Mouse (Mus musculus) hindbrain, embryonic 10.5 days (tissue): ENCODE measurements around the gene BC034090. TPM values are rescaled to one million over a fixed set of nuclear protein-coding genes. Genes with fewer than 3 reads are reported as not detected.

ENCODE experiments used
- DNase-seq: peaks from one replicate; pipeline ENCODE4 v3.0.0-alpha.2; 2017; ENCODE audit warnings: low spot score
- H3K27ac ChIP-seq: fragments of 300-500 bp; sonication (generic); 2 replicates; pipeline ENCODE4 v1.5.1; 2016; ENCODE audit warnings: mild to moderate bottlenecking, moderate library complexity
- H3K27me3 ChIP-seq: fragments of 300-500 bp; sonication (generic); 2 replicates; pipeline ENCODE4 v1.6.1; 2016; ENCODE audit warnings: mild to moderate bottlenecking; ENCODE audit not compliant: poor library complexity, insufficient read depth, severe bottlenecking
- H3K36me3 ChIP-seq: fragments of 300-500 bp; sonication (generic); 2 replicates; pipeline ENCODE4 v1.6.1; 2016; ENCODE audit warnings: mild to moderate bottlenecking, moderate library complexity
- H3K4me1 ChIP-seq: fragments of 300-500 bp; sonication (generic); replicated peaks from 2 replicates; pipeline ENCODE4 v1.6.1; 2016; ENCODE audit warnings: mild to moderate bottlenecking
- H3K4me3 ChIP-seq: fragments of 300-500 bp; sonication (generic); 2 replicates; pipeline ENCODE4 v1.5.1; 2016; ENCODE audit warnings: mild to moderate bottlenecking, moderate library complexity
- H3K9me3 ChIP-seq: fragments of 300-500 bp; sonication (generic); 2 replicates; pipeline ENCODE4 v1.6.1; 2016; ENCODE audit warnings: mild to moderate bottlenecking, moderate library complexity
- WGBS: fragments of 180-500 bp; shearing (Covaris S2); methylation state at CpG from one replicate; pipeline ENCODE4 v1.1.7; 2016; 5-methylcytosine and 5-hydroxymethylcytosine counted together
- polyA plus RNA-seq: library from polyadenylated mRNA; unstranded; fragments of >200 nt; fragmentation: Nextera tagmentation; extraction: Ambion mirVana; gene quantifications from 2 replicates; pipeline ENCODE4 v1.2.1, GENCODE M21; 2016

The BC034090 gene
- polyA plus RNA-seq, 1 experiment from 2014 or later: 5.3 TPM

- peaks cover 50% of the 10 kb centered on the region for H3K4me1 ChIP-seq
- H3K9me3 ChIP-seq: no peaks in the 10 kb centered on the region
- peak overlapping the region; percentile 68 for H3K27ac ChIP-seq
- H3K4me3 ChIP-seq: no peak overlapping the region
- H3K27me3 ChIP-seq: peaks cover 8% of the 10 kb centered on the region; the same call in 1 of the 2 replicates
- WGBS: 77% methylated on average over 11 of the region's 11 CpGs
- no peak for DNase-seq
- peaks cover 36% of the 10 kb centered on the region for H3K36me3 ChIP-seq
Measured at GRCm38 (mm10) chr1:155222101-155222669, 22.1 kb downstream of the BC034090 start.

- H3K36me3 ChIP-seq: peaks cover 23% of the 10 kb centered on the region
- WGBS: 78% methylated on average over 5 of the region's 5 CpGs
- peaks cover 31% of the 10 kb centered on the region for H3K27me3 ChIP-seq
- peaks cover 60% of the 10 kb centered on the region for H3K4me1 ChIP-seq
- DNase-seq: no peak
- no peaks in the 10 kb centered on the region for H3K9me3 ChIP-seq
- H3K4me3 ChIP-seq: no peak overlapping the region
- H3K27ac ChIP-seq: no peak overlapping the region
Measured at GRCm38 (mm10) chr1:155218924-155219323, 25.3 kb downstream of the BC034090 start.

DNA sequence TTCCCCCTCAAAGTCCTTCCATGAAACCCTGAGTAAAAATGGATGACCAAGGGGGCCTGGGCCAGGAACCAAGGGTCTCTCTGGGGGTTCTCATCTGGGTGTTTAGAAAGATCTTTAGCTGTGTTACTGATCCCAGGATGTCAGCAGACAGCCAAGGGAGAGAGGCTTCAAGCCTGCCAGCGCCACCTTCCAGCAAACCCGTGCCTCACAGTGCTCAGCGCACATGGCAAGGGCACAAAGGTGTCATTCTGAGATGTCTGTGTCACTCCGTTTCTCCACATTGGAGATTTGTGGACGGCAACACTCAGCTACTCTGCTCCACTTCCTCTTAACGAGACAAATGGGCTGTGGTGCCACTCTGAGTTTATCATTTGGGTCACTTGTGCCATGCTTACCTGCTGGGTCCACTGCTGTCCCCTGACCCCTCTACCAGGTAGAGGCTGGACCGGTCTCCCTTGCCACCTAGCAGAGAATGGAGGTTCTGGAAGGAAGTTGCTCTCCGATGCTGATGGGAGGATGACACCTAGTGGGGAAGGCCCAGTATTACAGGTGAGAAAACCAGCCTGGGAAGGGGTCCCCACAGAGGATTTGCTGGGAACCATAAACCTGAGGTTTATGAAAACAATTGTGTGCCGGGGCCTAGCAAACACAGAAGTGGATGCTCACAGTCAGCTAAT is 26.2 kb downstream of the BC034090 start:
- H3K36me3 ChIP-seq: peaks cover 19% of the 10 kb centered on the region
- 57% methylated on average over 9 of the region's 9 CpGs for WGBS

GRCm38 (mm10) chr1:155216844-155217243 is 27.4 kb downstream of the BC034090 start:
- DNase-seq: no peak
- peaks cover 64% of the 10 kb centered on the region for H3K4me1 ChIP-seq
- no peak overlapping the region for H3K4me3 ChIP-seq
- peaks cover 15% of the 10 kb centered on the region for H3K36me3 ChIP-seq
- peaks cover 29% of the 10 kb centered on the region for H3K27me3 ChIP-seq
- no peaks in the 10 kb centered on the region for H3K9me3 ChIP-seq
- 67% methylated on average over 6 of the region's 6 CpGs for WGBS
- H3K27ac ChIP-seq: peak overlapping the region; percentile 66

More for the DNA sequence above, 26.2 kb downstream of the BC034090 start:
- peaks cover 61% of the 10 kb centered on the region for H3K4me1 ChIP-seq
- peak overlapping the region; percentile 53 for H3K27ac ChIP-seq
- peaks cover 29% of the 10 kb centered on the region for H3K27me3 ChIP-seq
- H3K9me3 ChIP-seq: no peaks in the 10 kb centered on the region
- DNase-seq: peak; percentile 68
- no peak overlapping the region for H3K4me3 ChIP-seq

DNA sequence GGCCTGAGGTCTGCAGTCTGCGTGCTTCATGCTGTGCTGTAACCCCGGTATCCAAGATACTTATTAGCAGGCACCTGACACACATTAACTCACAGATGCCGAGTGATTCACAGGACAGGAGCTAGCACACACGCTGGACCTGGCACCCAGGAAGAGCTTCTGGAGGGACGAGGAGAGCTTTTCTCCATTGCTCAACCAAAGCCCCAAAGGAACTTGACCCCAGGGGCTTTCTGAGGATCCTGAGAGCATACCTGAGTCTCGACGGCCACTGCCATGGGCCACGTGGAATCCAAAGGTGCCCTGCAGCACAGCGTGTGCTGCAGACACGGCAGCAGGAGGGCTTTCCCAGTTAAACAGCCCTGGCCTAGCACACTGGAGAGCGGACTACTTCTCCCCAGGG is 27.9 kb downstream of the BC034090 start:
- H3K9me3 ChIP-seq: no peaks in the 10 kb centered on the region
- 80% methylated on average over 11 of the region's 11 CpGs for WGBS
- peaks cover 34% of the 10 kb centered on the region for H3K27me3 ChIP-seq
- no peak for DNase-seq
- H3K4me3 ChIP-seq: no peak overlapping the region
- peaks cover 67% of the 10 kb centered on the region for H3K4me1 ChIP-seq
- peaks cover 12% of the 10 kb centered on the region for H3K36me3 ChIP-seq
- peak overlapping the region; percentile 66 for H3K27ac ChIP-seq

DNA sequence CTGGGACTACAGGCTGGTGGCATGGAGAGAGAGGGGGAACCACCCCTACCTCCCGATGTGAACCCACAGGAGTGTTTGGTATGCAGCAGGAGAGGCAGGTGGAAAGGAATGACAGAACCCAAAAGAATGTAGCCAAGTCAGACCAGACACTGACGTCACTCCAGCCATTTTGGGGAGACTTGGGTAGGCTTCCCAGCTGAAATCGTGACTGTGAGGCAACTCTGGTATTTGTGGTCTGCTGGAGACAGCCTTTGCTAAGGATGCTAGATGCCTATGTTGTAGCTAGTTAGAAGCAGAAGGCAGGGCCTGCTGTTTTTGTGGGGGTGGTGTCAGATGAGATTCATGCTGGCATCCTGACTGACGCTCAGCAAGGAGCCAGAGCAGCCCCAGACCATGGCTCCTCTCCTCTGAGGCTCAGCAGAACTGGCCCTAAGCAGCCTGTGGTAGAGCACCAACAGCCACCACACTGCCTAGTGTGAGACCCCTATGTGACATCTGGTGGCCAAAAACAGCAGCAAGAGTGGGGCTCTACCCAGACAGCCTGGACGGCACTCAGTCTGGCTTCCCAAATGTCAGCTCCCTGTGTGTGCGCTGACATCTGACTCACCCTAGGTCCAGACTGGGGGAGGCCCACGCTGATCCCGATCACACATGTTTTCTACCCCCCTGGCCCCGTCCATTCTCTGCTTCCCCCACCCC is 29.0 kb downstream of the BC034090 start:
- peaks cover 73% of the 10 kb centered on the region for H3K4me1 ChIP-seq
- no peak overlapping the region for H3K4me3 ChIP-seq
- H3K9me3 ChIP-seq: no peaks in the 10 kb centered on the region
- WGBS: 48% methylated on average over 9 of the region's 9 CpGs
- peaks cover 10% of the 10 kb centered on the region for H3K36me3 ChIP-seq
- H3K27me3 ChIP-seq: peaks cover 41% of the 10 kb centered on the region
- DNase-seq: no peak
- H3K27ac ChIP-seq: peak overlapping the region; percentile 57

DNA sequence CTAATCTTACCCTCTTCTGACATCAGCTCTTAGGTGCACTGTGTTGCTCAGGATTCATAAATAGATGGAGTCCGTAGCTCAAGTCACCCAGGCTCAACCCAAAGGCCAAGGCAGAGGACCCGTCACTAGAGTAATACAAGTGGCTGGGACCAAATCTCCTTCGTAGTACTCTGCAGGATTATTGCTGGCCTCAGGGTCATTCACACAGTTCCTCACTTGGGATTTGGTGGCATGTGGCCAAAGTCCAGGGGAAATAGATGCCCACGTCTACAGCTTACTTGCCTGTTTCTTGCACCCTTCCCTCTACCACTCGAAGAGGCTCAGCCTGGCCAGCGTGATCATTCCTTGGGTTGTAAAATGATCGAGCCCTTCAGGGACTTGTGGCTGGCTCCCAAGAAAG is 30.3 kb downstream of the BC034090 start:
- Histone ChIP-seq H3K4me1 (peaks cover 79% of the 10 kb centered on the region), H3K27me3 (peaks cover 45% of the 10 kb centered on the region), H3K36me3 (peaks cover 10% of the 10 kb centered on the region), H3K27ac (peak overlapping the region; percentile 89), H3K4me3 (no peak overlapping the region), H3K9me3 (no peaks in the 10 kb centered on the region)
- WGBS: 85% methylated on average over 7 of the region's 7 CpGs
- DNase-seq: no peak

DNA sequence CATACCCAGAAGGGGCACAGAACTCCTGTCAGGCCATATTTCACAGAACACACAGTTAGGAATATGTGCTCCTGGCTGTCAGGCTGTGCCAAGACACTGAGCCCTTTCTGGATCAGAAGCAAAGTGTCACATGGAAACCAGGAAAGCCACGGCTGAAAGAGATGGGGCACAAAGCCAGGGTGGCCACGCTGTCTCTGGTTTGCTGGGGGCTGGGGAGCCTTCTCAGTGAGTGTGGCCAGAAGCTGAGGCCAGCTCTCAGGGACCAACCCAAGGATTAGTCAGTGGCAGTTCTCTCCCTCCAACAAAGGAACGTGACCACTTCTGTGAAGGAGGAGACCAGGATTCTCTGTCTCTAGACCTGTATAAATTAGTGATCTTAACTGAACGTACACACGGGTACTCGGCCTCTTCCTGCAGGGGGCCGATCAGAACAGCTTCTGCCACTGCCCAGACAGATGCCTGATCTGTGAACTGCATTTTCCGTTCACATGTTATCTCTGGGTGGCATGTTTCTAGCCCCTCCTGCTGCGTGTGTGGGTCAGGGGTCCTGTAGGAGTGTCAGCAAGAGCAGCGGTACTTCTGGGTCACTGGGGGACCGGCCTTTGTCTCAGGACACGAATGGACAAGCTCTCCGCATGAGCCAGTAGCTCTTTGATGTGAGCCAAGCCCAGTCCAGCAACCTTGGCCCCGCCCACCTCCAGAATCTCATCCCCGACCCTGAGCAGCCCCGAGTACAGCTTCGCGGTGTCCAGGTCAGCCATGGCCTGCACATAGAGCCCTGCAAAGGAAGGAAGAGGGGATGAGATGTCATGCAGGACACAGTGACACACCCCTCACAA is 31.1 kb downstream of the BC034090 start:
- H3K4me1 ChIP-seq: peaks cover 79% of the 10 kb centered on the region
- WGBS: 13% methylated on average over 18 of the region's 18 CpGs
- H3K27ac ChIP-seq: peak overlapping the region; percentile 89
- DNase-seq: peak; percentile 69
- H3K4me3 ChIP-seq: peak overlapping the region; percentile 18
- peaks cover 13% of the 10 kb centered on the region for H3K36me3 ChIP-seq
- H3K27me3 ChIP-seq: peaks cover 45% of the 10 kb centered on the region
- H3K9me3 ChIP-seq: no peaks in the 10 kb centered on the region

GRCm38 (mm10) chr1:155212493-155212892 is 31.8 kb downstream of the BC034090 start:
- peak overlapping the region; percentile 89 for H3K27ac ChIP-seq
- peaks cover 81% of the 10 kb centered on the region for H3K4me1 ChIP-seq
- H3K4me3 ChIP-seq: 0 out of 2 replicates have a peak overlapping the region, but pooled peaks have one; percentile 18
- WGBS: 8% methylated on average over 6 of the region's 6 CpGs
- no peaks in the 10 kb centered on the region for H3K9me3 ChIP-seq
- H3K27me3 ChIP-seq: peaks cover 45% of the 10 kb centered on the region
- peaks cover 15% of the 10 kb centered on the region for H3K36me3 ChIP-seq
- peak; percentile 86 for DNase-seq

DNA sequence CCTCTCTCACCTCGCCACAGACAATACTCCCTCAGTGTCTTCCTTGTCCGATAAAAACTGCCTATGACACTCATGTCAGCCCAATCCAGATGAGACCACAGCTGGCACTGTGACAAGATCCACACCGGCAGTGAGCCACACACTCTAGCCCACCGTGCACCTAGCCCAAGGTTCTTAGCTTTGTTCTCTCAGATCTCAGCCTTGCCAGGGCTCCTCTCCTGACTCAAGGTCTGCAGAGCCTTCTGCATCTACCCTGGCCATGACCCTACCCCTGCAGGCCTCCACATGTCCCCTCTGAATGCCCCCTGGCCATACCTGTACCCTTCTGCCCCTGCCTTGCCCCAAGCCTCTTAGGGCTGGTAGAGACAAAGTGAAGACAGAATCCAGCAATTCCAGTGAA is 32.2 kb downstream of the BC034090 start:
- Histone ChIP-seq H3K4me3 (no peak overlapping the region), H3K27me3 (peaks cover 45% of the 10 kb centered on the region), H3K9me3 (no peaks in the 10 kb centered on the region), H3K36me3 (peaks cover 16% of the 10 kb centered on the region), H3K27ac (peak overlapping the region; percentile 89), H3K4me1 (peaks cover 79% of the 10 kb centered on the region)
- 55% methylated on average over 4 of the region's 4 CpGs for WGBS
- DNase-seq: no peak

- WGBS: 48% methylated on average over 7 of the region's 7 CpGs
- H3K4me1 ChIP-seq: peaks cover 75% of the 10 kb centered on the region
- peaks cover 21% of the 10 kb centered on the region for H3K36me3 ChIP-seq
- H3K27ac ChIP-seq: peak overlapping the region; percentile 89
- no peak overlapping the region for H3K4me3 ChIP-seq
- peaks cover 42% of the 10 kb centered on the region for H3K27me3 ChIP-seq
- H3K9me3 ChIP-seq: no peaks in the 10 kb centered on the region
- peak; percentile 36 for DNase-seq
Measured at GRCm38 (mm10) chr1:155211017-155211416, 33.2 kb downstream of the BC034090 start.

DNA sequence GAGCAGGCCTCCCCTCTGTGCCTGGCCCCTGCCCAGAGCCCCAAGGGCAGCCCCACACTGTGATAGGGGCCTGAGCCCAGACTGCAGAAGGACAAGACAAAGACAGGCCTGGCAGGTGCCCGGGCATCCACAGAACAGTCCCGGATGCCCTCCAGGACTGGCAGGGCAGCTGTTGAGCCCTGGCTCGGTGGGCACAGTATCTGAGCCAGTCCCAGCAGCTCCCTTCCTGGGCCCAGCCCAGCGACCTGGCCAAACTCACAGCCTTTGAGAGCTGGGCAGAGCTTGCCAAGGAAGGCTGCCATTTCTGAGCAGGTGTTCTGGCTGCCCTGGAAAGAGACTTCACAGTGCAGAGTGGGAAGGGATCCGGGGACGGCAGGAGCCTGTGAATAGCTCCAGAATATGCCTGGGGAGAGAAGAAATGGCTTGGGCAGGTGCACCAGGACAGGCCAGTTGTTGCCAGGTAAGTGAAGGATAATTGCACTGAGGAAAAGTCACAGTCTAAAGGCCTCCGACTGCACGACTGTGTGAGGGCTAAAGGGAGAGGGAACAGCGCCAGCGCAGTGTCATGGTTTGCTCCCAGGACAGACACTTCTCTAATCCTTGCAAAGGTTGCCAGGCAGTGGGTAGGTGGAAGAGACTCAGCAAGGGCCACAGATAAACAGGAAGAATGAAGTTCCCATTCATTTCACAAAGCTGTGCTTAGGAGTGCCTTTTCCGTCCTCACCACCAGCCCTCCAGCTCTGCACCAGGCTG is 34.1 kb downstream of the BC034090 start:
- DNase-seq: no peak
- peaks cover 34% of the 10 kb centered on the region for H3K27me3 ChIP-seq
- no peak overlapping the region for H3K4me3 ChIP-seq
- peaks cover 28% of the 10 kb centered on the region for H3K36me3 ChIP-seq
- peaks cover 74% of the 10 kb centered on the region for H3K4me1 ChIP-seq
- H3K9me3 ChIP-seq: no peaks in the 10 kb centered on the region
- WGBS: 70% methylated on average over 11 of the region's 11 CpGs
- H3K27ac ChIP-seq: peak overlapping the region; percentile 89
